Mouse (Mus musculus) intestine, embryonic 15.5 days (tissue): ENCODE measurements around the gene Krt16. TPM values are rescaled to one million over a fixed set of nuclear protein-coding genes. Genes with fewer than 3 reads are reported as not detected.
A peak's percentile ranks its signal among the peaks of the same experiment; 100 is the strongest.
"Not testable (repeated sequence)": the region's sequence is repeated elsewhere in the genome, so short reads cannot be mapped to it uniquely, and the experiment has no call there.

Source experiments
- ATAC-seq: fragments of 200-750 bp; cut with Nextera tagmentation; 2 replicates; pipeline ENCODE4 v1.8.0; 2017; ENCODE audit warnings: moderate TSS enrichment, moderate library complexity
- H3K27ac ChIP-seq: fragments of 300-500 bp; sonication (generic); 2 replicates; pipeline ENCODE4 v1.5.1; 2015; ENCODE audit warnings: mild to moderate bottlenecking, inconsistent platforms
- H3K27me3 ChIP-seq: fragments of 300-500 bp; sonication (generic); replicated peaks from 2 replicates; pipeline ENCODE4 v1.6.1; 2015; ENCODE audit warnings: inconsistent platforms
- H3K36me3 ChIP-seq: fragments of 300-500 bp; sonication (generic); 2 replicates; pipeline ENCODE4 v1.6.1; 2015; ENCODE audit warnings: inconsistent platforms
- H3K4me1 ChIP-seq: fragments of 300-500 bp; sonication (generic); replicated peaks from 2 replicates; pipeline ENCODE4 v1.6.1; 2015; ENCODE audit warnings: inconsistent platforms
- H3K4me2 ChIP-seq: fragments of 300-500 bp; sonication (generic); replicated peaks from 2 replicates; pipeline ENCODE4 v1.6.1; 2015; ENCODE audit warnings: mild to moderate bottlenecking, inconsistent platforms
- H3K4me3 ChIP-seq: fragments of 300-500 bp; sonication (generic); replicated peaks from 2 replicates; pipeline ENCODE4 v1.5.1; 2015; ENCODE audit warnings: inconsistent platforms
- H3K9ac ChIP-seq: fragments of 300-500 bp; sonication (generic); 2 replicates; pipeline ENCODE4 v1.6.1; 2015; ENCODE audit warnings: inconsistent platforms
- H3K9me3 ChIP-seq: fragments of 300-500 bp; sonication (generic); 2 replicates; pipeline ENCODE4 v1.6.1; 2016; ENCODE audit warnings: inconsistent platforms
- WGBS: fragments of 180-500 bp; shearing (Covaris S2); methylation state at CpG from one replicate; pipeline ENCODE4 v1.1.7; 2015; 5-methylcytosine and 5-hydroxymethylcytosine counted together
- polyA plus RNA-seq: library from polyadenylated mRNA; unstranded; fragments of >200 nt; fragmentation: Nextera tagmentation; extraction: Ambion mirVana; gene quantifications from 2 replicates; pipeline ENCODE4 v1.2.1, GENCODE M21; 2015

Krt16 gene
- polyA plus RNA-seq, 1 experiment from 2014 or later, result not detected

GRCm38 (mm10) chr11:100240272-100240671, 8.4 kb downstream of the Krt16 start:
- not testable (repeated sequence) for H3K9me3 ChIP-seq, H3K4me1 ChIP-seq, H3K27me3 ChIP-seq, H3K27ac ChIP-seq, H3K4me2 ChIP-seq, ATAC-seq, H3K4me3 ChIP-seq, H3K9ac ChIP-seq, H3K36me3 ChIP-seq
- 88% methylated on average over 4 of the region's 4 CpGs for WGBS

- 59% methylated on average over 8 of the region's 8 CpGs for WGBS
- no peak overlapping the region for H3K9ac ChIP-seq
- H3K36me3 ChIP-seq, result no peaks in the 10 kb centered on the region
Observed at GRCm38 (mm10) chr11:100221741-100222140, 27.0 kb downstream of the Krt16 start.

GRCm38 (mm10) chr11:100219304-100219703, 29.4 kb downstream of the Krt16 start:
- H3K36me3 ChIP-seq, result no peaks in the 10 kb centered on the region
- no peak overlapping the region for H3K4me2 ChIP-seq
- no peak overlapping the region for H3K9ac ChIP-seq
- H3K27me3 ChIP-seq, result no peaks in the 10 kb centered on the region
- no peak overlapping the region for H3K4me3 ChIP-seq
- no peaks in the 10 kb centered on the region for H3K9me3 ChIP-seq
- no peak overlapping the region for H3K27ac ChIP-seq
- no peaks in the 10 kb centered on the region for H3K4me1 ChIP-seq
- 83% methylated on average over 4 of the region's 4 CpGs for WGBS
- no peak for ATAC-seq

More at GRCm38 (mm10) chr11:100221741-100222140, 27.0 kb downstream of the Krt16 start:
- H3K4me2 ChIP-seq, result no peak overlapping the region
- no peaks in the 10 kb centered on the region for H3K27me3 ChIP-seq
- H3K27ac ChIP-seq, result no peak overlapping the region
- no peak overlapping the region for H3K4me3 ChIP-seq
- no peak for ATAC-seq
- no peaks in the 10 kb centered on the region for H3K4me1 ChIP-seq
- H3K9me3 ChIP-seq, result no peaks in the 10 kb centered on the region

GRCm38 (mm10) chr11:100208542-100208941, 40.2 kb downstream of the Krt16 start:
- Histone ChIP-seq H3K27me3 (no peaks in the 10 kb centered on the region), H3K4me2 (no peak overlapping the region), H3K27ac (no peak overlapping the region), H3K4me1 (no peaks in the 10 kb centered on the region), H3K9ac (no peak overlapping the region), H3K4me3 (no peak overlapping the region), H3K36me3 (no peaks in the 10 kb centered on the region), H3K9me3 (no peaks in the 10 kb centered on the region)
- no peak for ATAC-seq
- 37% methylated on average over 6 of the region's 6 CpGs for WGBS

- H3K4me1 ChIP-seq, result no peaks in the 10 kb centered on the region
- H3K4me2 ChIP-seq, result no peak within 1 kb of the TSS
- no peak for ATAC-seq
- no peak within 1 kb of the TSS for H3K9ac ChIP-seq
- no peak within 1 kb of the TSS for H3K27ac ChIP-seq
- WGBS, result 85% methylated on average over 8 of the region's 8 CpGs
- no peaks in the 10 kb centered on the region for H3K36me3 ChIP-seq
- H3K27me3 ChIP-seq, result no peaks in the 10 kb centered on the region
- no peak within 1 kb of the TSS for H3K4me3 ChIP-seq
- no peaks in the 10 kb centered on the region for H3K9me3 ChIP-seq
Observed at GRCm38 (mm10) chr11:100207498-100207897, 41.2 kb downstream of the Krt16 start, which contains the start of gene Krt14. Gene Krt14 (minus strand): TSS chr11:100207548.

GRCm38 (mm10) chr11:100203448-100203847, 45.3 kb downstream of the Krt16 start:
- H3K4me3 ChIP-seq, result no peak overlapping the region
- H3K36me3 ChIP-seq, result no peaks in the 10 kb centered on the region
- H3K9ac ChIP-seq, result no peak overlapping the region
- H3K4me1 ChIP-seq, result no peaks in the 10 kb centered on the region
- no peaks in the 10 kb centered on the region for H3K27me3 ChIP-seq
- no peak overlapping the region for H3K27ac ChIP-seq
- ATAC-seq, result no peak
- no peaks in the 10 kb centered on the region for H3K9me3 ChIP-seq
- WGBS, result 10% methylated on average over 6 of the region's 6 CpGs
- no peak overlapping the region for H3K4me2 ChIP-seq

GRCm38 (mm10) chr11:100202906-100203305, 45.8 kb downstream of the Krt16 start:
- H3K9me3 ChIP-seq, result no peaks in the 10 kb centered on the region
- ATAC-seq, result 0 out of 2 replicates have a peak, but pooled peaks have one; percentile 41
- WGBS, result 66% methylated on average over 4 of the region's 4 CpGs
- H3K27me3 ChIP-seq, result no peaks in the 10 kb centered on the region
- H3K27ac ChIP-seq, result no peak overlapping the region
- H3K4me2 ChIP-seq, result no peak overlapping the region
- no peak overlapping the region for H3K4me3 ChIP-seq
- no peaks in the 10 kb centered on the region for H3K4me1 ChIP-seq
- no peak overlapping the region for H3K9ac ChIP-seq
- H3K36me3 ChIP-seq, result no peaks in the 10 kb centered on the region

- H3K36me3 ChIP-seq, result no peaks in the 10 kb centered on the region
- H3K9ac ChIP-seq, result no peak overlapping the region
- no peak overlapping the region for H3K4me3 ChIP-seq
- no peak for ATAC-seq
- 46% methylated on average over 8 of the region's 8 CpGs for WGBS
- H3K9me3 ChIP-seq, result no peaks in the 10 kb centered on the region
- H3K27me3 ChIP-seq, result no peaks in the 10 kb centered on the region
- H3K4me2 ChIP-seq, result no peak overlapping the region
- H3K4me1 ChIP-seq, result no peaks in the 10 kb centered on the region
- H3K27ac ChIP-seq, result no peak overlapping the region
Observed at GRCm38 (mm10) chr11:100200104-100200820, 48.4 kb downstream of the Krt16 start.

- H3K9ac ChIP-seq, result no peak overlapping the region
- no peaks in the 10 kb centered on the region for H3K4me1 ChIP-seq
- no peaks in the 10 kb centered on the region for H3K27me3 ChIP-seq
- no peak overlapping the region for H3K4me3 ChIP-seq
- no peak overlapping the region for H3K4me2 ChIP-seq
- H3K9me3 ChIP-seq, result no peaks in the 10 kb centered on the region
- 73% methylated on average over 4 of the region's 4 CpGs for WGBS
- no peaks in the 10 kb centered on the region for H3K36me3 ChIP-seq
- no peak overlapping the region for H3K27ac ChIP-seq
- no peak for ATAC-seq
Observed at GRCm38 (mm10) chr11:100198666-100199065, 50.0 kb downstream of the Krt16 start.

Other genes starting within 250 kb of the Krt16 start
- not detected in 2 replicates for gene Krt33a, start 232.7 kb downstream of the Krt16 start, polyA plus RNA-seq
- gene Krt33b, start 219.0 kb downstream of the Krt16 start, polyA plus RNA-seq, result 0.09 TPM in 1 of 2 replicates, not detected in the other
- not detected in 2 replicates for gene Krt34, start 207.3 kb downstream of the Krt16 start, polyA plus RNA-seq
- gene Krt31, start 198.4 kb downstream of the Krt16 start, polyA plus RNA-seq, result not detected in 2 replicates
- gene Krt32, start 160.7 kb downstream of the Krt16 start, polyA plus RNA-seq, result 0.11 TPM in 1 of 2 replicates, not detected in the other
- not detected in 2 replicates for gene Krt35, start 152.7 kb downstream of the Krt16 start, polyA plus RNA-seq
- gene Krt36, start 143.3 kb downstream of the Krt16 start, polyA plus RNA-seq, result not detected in 2 replicates
- gene Krt13, start 127.3 kb downstream of the Krt16 start, polyA plus RNA-seq, result 0.50 and 0.58 TPM in 2 replicates
- 4.7 and 5.9 TPM in 2 replicates for gene Krt15, start 113.0 kb downstream of the Krt16 start, polyA plus RNA-seq
- 743 and 782 TPM in 2 replicates for gene Krt19, start 100.2 kb downstream of the Krt16 start, polyA plus RNA-seq
- gene Krt9, start 55.7 kb downstream of the Krt16 start, polyA plus RNA-seq, result not detected in 2 replicates
- gene Krt14, start 41.4 kb downstream of the Krt16 start, polyA plus RNA-seq, result 8.6 and 9.6 TPM in 2 replicates
- 11.6 and 12.7 TPM in 2 replicates for gene Krt17, start 12.1 kb upstream of the Krt16 start, polyA plus RNA-seq
- gene Krt42, start 21.0 kb upstream of the Krt16 start, polyA plus RNA-seq, result not detected in 2 replicates
- 1,793 and 1,952 TPM in 2 replicates for gene Eif1, start 71.0 kb upstream of the Krt16 start, polyA plus RNA-seq
- 2.1 and 2.4 TPM in 2 replicates for gene Gast, start 85.5 kb upstream of the Krt16 start, polyA plus RNA-seq
- gene Hap1, start 107.2 kb upstream of the Krt16 start, polyA plus RNA-seq, result 13.9 and 15.5 TPM in 2 replicates
- gene Jup, start 148.9 kb upstream of the Krt16 start, polyA plus RNA-seq, result 133 and 139 TPM in 2 replicates
- gene P3h4, start 165.9 kb upstream of the Krt16 start, polyA plus RNA-seq, result 44.1 and 45.4 TPM in 2 replicates
- gene Fkbp10, start 166.8 kb upstream of the Krt16 start, polyA plus RNA-seq, result 84.2 and 86.6 TPM in 2 replicates
- 94.2 and 100 TPM in 2 replicates for gene Nt5c3b, start 192.9 kb upstream of the Krt16 start, polyA plus RNA-seq
- gene Klhl10, start 193.0 kb upstream of the Krt16 start, polyA plus RNA-seq, result 0.35 and 0.47 TPM in 2 replicates
- gene Klhl11, start 223.8 kb upstream of the Krt16 start, polyA plus RNA-seq, result 5.7 and 5.9 TPM in 2 replicates